Mouse (Mus musculus) G1E (cell line): ENCODE results near the gene Erc1.

Experiments used
- CTCF ChIP-seq: IDR thresholded peaks from 2 replicates; pipeline ENCODE4 v1.5.1; 2012; ENCODE audit warnings: low read depth, low read length, inconsistent platforms, mixed read lengths
- POLR2AphosphoS5 ChIP-seq: IDR thresholded peaks from 2 replicates; pipeline ENCODE4 v1.6.1; 2012; ENCODE audit warnings: low read depth, low read length, inconsistent platforms; ENCODE audit not compliant: insufficient replicate concordance
- TAL1 ChIP-seq: conservative IDR thresholded peaks from 2 replicates; pipeline ENCODE4 v1.6.1; 2012; ENCODE audit warnings: low read depth, low read length, inconsistent platforms, mixed read lengths

GRCm38 (mm10) chr6:119822216-119822615 lies 25.8 kb downstream of the Erc1 start:
- TF ChIP-seq CTCF (no peak), POLR2AphosphoS5 (no peak), TAL1 (no peak)
